Mouse (Mus musculus): ENCODE results near the gene Fdxr. TPM values are rescaled to one million over a fixed set of nuclear protein-coding genes. Genes with fewer than 3 reads are reported as not detected.

The Fdxr gene
- polyA plus RNA-seq, 2 experiments from 2014 or later, result 18.4 to 26.6 TPM

GRCm38 (mm10) chr11:115234320-115235044 lies 42.4 kb downstream of the Fdxr start:
- no peak for ATAC-seq

DNA sequence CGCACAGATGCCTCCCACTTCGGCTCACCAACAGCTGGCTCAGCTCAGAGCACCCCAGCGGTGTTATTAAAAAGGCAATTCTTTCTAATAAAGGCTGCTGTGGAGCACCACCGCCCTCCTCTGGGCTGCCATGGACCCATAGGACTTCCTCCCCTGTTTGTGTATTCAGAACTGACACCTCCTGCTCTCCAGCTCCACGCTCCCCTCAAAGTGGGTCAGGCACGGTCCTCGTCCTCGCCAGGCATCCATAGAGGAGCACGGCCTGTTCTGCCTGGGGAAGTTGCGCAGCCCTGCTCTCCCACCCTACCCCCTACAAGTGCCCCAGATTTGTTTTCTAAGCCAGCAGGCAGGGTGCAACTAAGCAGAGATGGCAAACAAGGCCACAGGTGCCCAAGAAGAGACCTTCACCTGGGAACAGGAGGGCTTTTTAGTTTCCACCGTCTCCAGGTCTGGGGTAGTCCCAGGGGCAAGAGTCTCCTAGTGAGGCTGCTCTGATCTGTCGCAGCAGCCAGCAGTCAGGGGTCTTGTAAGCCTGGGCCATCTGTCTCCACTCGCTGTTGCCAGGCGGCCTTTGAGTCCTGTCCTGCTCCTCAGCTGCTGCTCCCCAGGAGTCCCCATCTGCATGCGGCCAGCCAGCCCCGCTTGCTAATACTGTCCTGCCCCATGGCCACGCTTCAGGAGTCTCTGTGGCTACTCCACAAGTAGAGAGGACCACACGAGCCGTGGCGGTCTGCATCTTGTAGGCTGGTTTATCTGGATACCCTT lies 43.1 kb downstream of the Fdxr start:
- ATAC-seq, result no peak

GRCm38 (mm10) chr11:115232889-115233288 lies 44.0 kb downstream of the Fdxr start:
- no peak for ATAC-seq

GRCm38 (mm10) chr11:115231924-115232323 lies 44.9 kb downstream of the Fdxr start:
- peak; percentile 17 for ATAC-seq

DNA sequence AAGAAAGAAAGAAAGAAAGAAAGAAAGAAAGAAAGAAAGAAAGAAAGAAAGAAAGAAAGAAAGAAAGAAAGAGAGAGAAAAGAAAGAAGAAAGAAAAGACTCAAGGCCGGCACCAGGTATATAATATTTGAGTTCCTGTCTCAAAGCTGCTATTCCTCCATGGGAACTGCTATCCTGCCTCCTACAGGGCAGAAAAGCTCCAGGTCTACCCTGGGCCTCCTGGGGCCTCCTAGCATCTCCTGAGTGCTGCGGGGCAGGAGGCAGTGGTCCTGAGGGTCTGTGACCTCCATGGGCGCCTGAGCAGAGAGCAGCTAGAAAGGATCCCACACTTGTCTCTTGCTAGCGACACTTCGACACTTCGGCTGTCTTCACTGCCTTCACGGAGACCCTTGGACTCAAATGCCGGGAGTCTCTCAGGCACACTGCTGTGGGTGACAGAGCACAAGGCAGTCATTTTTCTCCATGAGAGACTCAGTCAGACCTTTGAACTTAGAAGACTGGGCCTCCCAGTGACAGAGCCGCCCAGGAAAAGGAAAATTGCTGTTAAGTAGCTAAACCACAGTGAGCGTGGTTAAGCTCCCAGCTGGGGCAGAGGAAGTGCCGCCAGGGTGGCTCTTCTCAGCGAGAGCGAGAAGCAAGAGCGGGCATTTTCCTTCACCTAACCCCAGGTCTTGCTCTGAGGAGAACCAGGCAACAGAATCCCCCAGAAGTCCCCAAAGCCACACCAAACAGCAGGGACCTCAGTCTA lies 45.5 kb downstream of the Fdxr start:
- ATAC-seq, result peak; percentile 79

DNA sequence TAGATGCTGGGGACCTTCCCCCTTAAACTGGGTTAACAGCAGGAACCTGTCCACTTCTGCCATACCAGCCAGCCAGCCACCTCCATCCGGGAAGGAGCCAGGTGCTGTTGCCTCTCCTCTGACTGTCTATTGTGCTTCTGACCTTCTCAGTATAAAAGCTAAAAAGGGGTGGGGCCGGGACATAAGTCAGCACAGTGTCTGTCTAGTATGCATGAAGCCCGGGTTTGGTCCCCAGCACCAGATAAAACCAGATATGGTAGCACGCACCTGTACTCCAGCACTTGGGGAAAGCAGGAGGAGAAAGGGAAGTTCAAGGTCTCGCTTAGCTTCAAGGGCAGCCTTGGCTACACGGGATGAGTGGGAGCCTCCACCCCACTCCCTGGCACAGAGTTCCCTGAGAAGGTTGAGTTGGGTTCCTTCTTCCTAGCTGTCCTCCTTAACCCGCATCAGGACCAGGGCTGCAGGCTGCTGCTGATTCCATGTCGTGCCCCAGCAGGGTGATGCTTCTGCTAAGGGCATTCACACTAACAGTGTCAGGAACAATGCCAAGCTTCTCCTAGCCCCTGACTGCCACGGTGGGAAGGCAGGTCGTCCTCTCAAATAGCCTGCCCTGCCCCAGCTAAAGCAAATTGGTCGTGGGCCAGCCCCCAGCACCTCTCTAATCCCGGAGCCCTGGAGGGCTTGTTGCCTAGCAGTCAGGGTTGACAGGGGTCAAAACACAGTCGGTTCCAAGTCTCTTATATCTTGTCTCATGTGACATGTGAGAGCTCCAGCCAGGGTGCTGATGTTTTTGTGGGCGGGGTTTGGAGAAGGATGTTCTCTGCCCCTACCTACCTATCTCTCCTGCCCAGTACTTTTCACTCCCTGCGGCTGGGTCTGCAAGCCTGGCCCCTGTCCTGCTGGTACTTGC lies 47.6 kb downstream of the Fdxr start:
- no peak for ATAC-seq

DNA sequence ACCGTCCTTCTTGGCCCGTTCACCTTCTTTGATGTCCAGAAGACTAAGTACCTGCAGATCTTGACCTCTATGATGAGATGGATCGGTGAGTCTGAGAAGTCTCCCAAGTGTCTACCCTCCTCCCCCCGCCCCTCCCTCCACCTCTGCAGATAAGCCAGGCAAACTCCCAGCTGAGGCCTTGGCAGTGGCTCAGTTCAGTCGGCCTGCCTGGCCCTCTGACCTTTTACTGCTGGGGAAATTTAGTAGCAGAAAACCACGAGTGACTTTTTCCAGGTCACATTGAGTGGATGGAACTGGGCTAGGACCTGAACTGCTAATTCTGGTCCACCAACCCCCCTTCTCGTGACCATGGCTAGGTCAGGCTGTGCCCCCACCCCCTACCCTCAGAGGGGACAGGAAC lies 48.4 kb downstream of the Fdxr start:
- ATAC-seq, result no peak

GRCm38 (mm10) chr11:115227640-115228039 lies 49.2 kb downstream of the Fdxr start:
- ATAC-seq, result no peak

DNA sequence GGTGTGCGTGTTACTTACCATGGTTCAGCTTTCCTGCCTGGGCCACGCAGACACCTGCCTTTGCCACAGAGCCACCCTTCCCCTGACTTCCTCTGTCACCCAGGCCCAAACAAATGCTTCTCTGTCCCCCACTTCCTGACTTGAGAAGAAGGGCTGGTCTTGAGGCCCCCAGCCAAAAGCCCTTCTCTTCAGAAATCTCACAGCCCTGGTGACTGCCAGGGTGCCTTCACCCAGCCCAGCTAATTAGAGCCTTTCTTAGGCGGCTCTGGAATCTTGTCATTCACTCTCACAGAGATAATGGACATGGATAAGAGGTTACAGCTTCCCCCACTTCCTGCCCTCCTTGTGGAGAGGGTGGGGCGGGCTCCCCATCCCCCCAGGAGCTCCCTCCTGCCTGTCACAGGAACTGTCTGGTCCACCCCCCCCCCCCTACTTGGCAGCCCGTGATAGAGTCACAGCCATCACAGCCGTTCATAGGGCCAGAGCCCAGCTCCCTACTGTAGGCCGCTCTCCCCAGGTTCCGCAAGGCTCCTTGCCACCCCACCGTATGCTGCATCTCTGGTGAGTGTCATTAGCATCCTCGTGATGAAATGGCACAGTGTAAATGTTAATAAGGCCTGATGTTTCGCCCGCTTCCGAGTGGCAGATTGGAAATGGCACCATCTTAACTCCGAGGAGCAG lies 49.9 kb downstream of the Fdxr start:
- ATAC-seq, result peak; percentile 28

DNA sequence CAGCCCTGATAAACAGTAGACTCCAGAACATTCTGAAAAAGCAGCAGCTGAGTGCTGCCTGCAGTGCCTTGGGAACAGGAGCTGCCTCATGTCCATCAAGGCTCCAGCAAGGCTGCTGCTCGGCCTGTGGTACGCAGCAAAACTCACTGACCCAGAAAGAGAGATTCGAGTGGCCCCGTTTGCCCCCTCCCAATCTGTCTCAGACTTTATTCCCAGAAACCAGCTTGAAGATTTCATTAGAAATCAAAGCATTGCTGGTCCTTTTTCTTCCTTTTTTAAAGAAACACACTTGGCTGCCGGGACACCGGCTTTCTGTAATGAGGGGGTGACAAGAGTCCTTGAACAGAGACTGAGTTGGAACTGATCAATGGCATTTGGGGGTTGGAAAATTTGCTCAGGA lies 51.5 kb downstream of the Fdxr start:
- ATAC-seq, result no peak

DNA sequence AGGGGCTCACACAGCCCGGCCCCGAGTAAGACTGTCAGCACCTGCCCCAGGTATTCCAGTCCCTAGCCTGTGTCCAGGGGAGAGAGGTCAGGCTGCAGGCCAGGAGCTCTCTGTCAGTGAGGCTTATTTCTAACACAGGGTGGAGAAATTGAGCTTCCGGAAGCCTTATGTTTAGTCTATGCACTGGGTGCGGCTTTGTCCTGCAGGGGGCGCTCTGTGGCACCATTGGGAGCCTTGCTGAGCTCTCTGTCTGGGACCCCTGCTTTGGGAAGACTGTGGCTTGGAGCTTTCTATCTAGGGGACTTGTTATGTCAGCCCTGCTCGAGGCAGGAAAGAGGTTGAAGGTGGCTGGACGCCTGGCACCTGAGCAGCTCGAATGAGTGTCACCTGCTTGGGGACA lies 52.0 kb downstream of the Fdxr start:
- ATAC-seq, result no peak

DNA sequence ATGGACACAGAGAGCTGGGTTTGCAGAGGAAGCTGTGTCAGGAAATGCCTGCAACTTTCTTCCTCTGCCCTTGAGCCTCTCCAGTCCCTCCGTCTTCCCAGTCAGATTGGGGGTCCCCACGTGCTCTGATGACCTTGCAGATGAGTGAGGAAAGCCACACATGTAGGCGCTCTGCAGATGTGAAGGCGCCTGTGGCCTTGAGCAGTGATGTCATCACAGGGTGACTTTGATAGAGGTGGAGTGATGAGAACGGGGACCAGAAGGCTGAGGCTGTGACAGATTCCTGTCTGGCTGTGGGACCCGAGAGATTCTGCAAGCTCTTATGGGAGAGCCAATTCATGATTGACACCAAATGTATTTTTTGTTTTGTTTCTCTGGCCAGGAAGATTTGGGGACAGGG lies 53.0 kb downstream of the Fdxr start:
- peak; percentile 72 for ATAC-seq

GRCm38 (mm10) chr11:115223451-115223850 lies 53.4 kb downstream of the Fdxr start:
- ATAC-seq, result peak; percentile 53

DNA sequence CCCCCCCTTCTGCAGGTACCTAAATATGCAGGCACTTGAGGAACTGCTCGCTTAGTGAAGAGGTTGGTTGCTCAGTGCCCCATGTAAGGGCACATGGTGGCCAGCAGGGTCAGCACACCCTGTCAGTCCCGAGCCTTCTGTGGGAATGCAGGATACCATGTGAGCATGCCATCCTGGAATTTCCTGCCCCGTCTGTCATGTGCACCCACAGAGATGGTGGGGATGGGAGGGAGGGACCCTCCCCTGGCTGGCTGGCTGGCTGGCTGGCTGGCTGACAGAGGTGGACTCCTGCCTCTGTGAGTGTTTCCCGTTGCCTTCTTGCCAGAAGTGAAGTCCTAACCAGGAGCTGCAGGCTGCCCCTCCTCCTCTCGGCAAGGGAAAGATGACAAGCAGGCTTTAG lies 54.3 kb downstream of the Fdxr start:
- no peak for ATAC-seq

- ATAC-seq, result no peak
Measured at GRCm38 (mm10) chr11:115222077-115222476, 54.8 kb downstream of the Fdxr start.

DNA sequence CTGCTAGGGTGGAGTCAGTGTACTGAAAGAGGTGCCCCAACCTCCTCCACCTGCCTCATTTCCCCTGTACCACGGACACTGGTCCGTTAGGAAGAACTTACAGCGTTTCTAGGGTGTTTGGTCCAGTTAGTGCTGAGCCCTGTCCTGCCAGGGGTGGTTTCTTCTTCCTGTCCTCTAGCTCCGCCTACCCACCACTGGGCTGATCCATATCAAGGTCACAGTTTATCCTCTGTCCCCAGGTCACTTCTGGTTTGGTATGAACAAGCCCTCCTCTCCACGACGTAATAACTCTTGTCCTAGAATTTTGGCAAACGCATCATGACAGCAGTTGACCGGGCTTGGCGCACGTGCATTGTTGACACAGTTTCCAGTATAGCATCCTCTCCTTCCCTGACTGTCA lies 57.2 kb downstream of the Fdxr start:
- ATAC-seq, result no peak

DNA sequence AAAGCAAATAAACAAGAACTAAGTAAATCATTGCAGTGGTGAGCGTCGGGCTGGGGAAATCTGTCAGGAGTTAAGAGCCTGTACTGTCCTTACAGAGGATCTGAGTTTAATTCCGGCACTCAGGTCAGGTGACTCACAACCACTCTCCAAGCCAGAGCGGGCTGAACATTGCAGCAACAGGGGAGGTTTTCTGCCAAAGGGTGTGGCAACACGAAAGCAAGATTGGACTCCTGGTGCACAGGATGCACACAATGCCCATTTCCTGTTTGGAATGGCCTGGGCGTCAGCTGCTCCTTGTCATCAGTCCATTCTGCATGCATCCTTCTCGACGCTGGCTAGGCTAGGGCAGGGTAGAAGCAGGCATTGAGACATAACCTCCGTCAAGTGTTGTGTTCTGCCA lies 57.6 kb downstream of the Fdxr start:
- ATAC-seq, result no peak
